Mouse (Mus musculus) granulocyte monocyte progenitor cell, adult 5-6 weeks (primary cell): ENCODE results near the gene Cry2. TPM values are rescaled to one million over a fixed set of nuclear protein-coding genes. Genes with fewer than 3 reads are reported as not detected.
"Not testable (repeated sequence)": the region's sequence is repeated elsewhere in the genome, so short reads cannot be mapped to it uniquely, and the experiment has no call there.

Experiments used
- ATAC-seq: replicated peaks from 2 replicates; pipeline ENCODE4 v1.8.0; 2016; ENCODE audit warnings: mild to moderate bottlenecking, moderate TSS enrichment, inconsistent platforms; ENCODE audit not compliant: poor library complexity, severe bottlenecking
- total RNA-seq, 2 experiments: library from RNA; stranded (forward) in 1 of 2; stranded (reverse) in 1 of 2; fragments of 200-712, 200-1000 nt in 1 of 2; fragments of >200 nt in 1 of 2; fragmentation: Nextera tagmentation in 1 of 2; gene quantifications; 2 replicates each; pipeline ENCODE4 v1.2.3; 2014 to 2017

The Cry2 gene
- total RNA-seq, 2 experiments from 2014 or later = 8.4 to 12.3 TPM

GRCm38 (mm10) chr2:92424462-92425308, 9.2 kb downstream of the Cry2 start:
- no peak for ATAC-seq

- peak; percentile 68 for ATAC-seq
Observed at GRCm38 (mm10) chr2:92423702-92424461, 10.0 kb downstream of the Cry2 start.

GRCm38 (mm10) chr2:92423156-92423555, 10.7 kb downstream of the Cry2 start:
- ATAC-seq = no peak

- ATAC-seq = peak; percentile 86
Observed at GRCm38 (mm10) chr2:92422388-92423135, 11.3 kb downstream of the Cry2 start.

- ATAC-seq = no peak
Observed at GRCm38 (mm10) chr2:92421723-92422387, 12.0 kb downstream of the Cry2 start.

GRCm38 (mm10) chr2:92411705-92412104, 22.1 kb downstream of the Cry2 start:
- no peak for ATAC-seq

- ATAC-seq = no peak
Observed at GRCm38 (mm10) chr2:92408309-92409045, 25.4 kb downstream of the Cry2 start.

- no peak for ATAC-seq
Observed at GRCm38 (mm10) chr2:92405687-92406086, 28.2 kb downstream of the Cry2 start.

GRCm38 (mm10) chr2:92404737-92405136, 29.1 kb downstream of the Cry2 start:
- no peak for ATAC-seq

- ATAC-seq = no peak
Observed at GRCm38 (mm10) chr2:92403776-92404319, 30.0 kb downstream of the Cry2 start.

- no peak for ATAC-seq
Observed at GRCm38 (mm10) chr2:92402591-92403326, 31.1 kb downstream of the Cry2 start.

GRCm38 (mm10) chr2:92401091-92401561, 32.7 kb downstream of the Cry2 start, which contains the start of gene Mapk8ip1:
Gene Mapk8ip1, minus strand, starts transcription at chr2:92401263.
- peak; percentile 48 for ATAC-seq

GRCm38 (mm10) chr2:92400682-92401081, 33.2 kb downstream of the Cry2 start:
- peak; percentile 4; the same call in 1 of the 2 replicates for ATAC-seq

- not testable (repeated sequence) for ATAC-seq
Observed at GRCm38 (mm10) chr2:92399877-92400276, 34.0 kb downstream of the Cry2 start.

GRCm38 (mm10) chr2:92397436-92397835, 36.4 kb downstream of the Cry2 start:
- no peak for ATAC-seq

GRCm38 (mm10) chr2:92395535-92395934, 38.3 kb downstream of the Cry2 start:
- no peak for ATAC-seq

GRCm38 (mm10) chr2:92392318-92393264, 41.3 kb downstream of the Cry2 start:
- no peak for ATAC-seq
